Mouse (Mus musculus): Measurements from ENCODE around the gene Aqp9. TPM values are rescaled to one million over a fixed set of nuclear protein-coding genes. Genes with fewer than 3 reads are reported as not detected.

Gene Aqp9
- polyA plus RNA-seq (2015; fragmentation: Nextera tagmentation; extraction: Ambion mirVana), result 0.14 and 0.49 TPM in 2 replicates

GRCm38 (mm10) chr9:71168511-71168910, at the start of gene Aqp9:
Aqp9 (minus strand) TSS chr9:71168682.

GRCm38 (mm10) chr9:71215248-71216035, 47.0 kb upstream of the Aqp9 start, which contains the start of gene Aldh1a2:
Aldh1a2 (plus strand) TSS chr9:71215789.

Other genes with a start within 250 kb of the Aqp9 start
- gene Lipc, start 216.5 kb downstream of the Aqp9 start, polyA plus RNA-seq (2015; fragmentation: Nextera tagmentation; extraction: Ambion mirVana), result 0.17 and 0.29 TPM in 2 replicates
- gene Aldh1a2, start 47.1 kb upstream of the Aqp9 start, polyA plus RNA-seq (2015; fragmentation: Nextera tagmentation; extraction: Ambion mirVana), result 11.8 and 12.3 TPM in 2 replicates